Mouse (Mus musculus): ENCODE data around the gene Xrcc1. TPM values are rescaled to one million over a fixed set of nuclear protein-coding genes. Genes with fewer than 3 reads are reported as not detected.

Gene Xrcc1
- polyA plus RNA-seq, 1 experiment = not detected

DNA sequence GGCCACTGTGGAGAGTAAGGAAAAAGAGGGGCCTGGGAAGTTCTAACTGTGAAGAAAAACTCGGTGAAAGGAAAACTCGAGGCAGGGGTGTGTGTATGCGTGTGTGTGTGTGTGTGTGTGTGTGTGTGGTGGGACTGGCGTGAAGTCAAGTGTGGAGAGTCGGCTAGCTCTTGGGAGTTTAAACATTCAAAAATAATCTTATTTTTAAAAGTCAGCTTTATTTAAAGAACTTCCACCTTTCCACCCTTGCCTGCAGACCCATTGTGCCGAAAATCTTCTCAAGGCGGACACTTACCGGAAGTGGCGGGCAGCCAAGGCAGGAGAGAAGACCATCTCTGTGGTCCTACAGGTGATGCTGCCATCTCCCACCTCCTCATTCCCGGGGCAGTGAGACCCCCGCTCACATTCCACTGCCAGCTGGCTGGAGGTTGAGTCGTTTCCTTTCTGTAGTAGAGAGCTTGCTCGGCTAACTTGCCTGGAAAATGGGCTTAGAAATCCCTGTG, 1.5 kb downstream of the Xrcc1 start:
- Histone ChIP-seq H3K4me1 (ENCODE audit: control insufficient read depth, insufficient read depth, low read length) (peaks cover 13% of the 10 kb centered on the region), H3K4me3 (ENCODE audit: insufficient read depth, low read depth, low read length) (peak overlapping the region; percentile 95), H3K27ac (ENCODE audit: insufficient read depth, low read depth, low read length) (no peak overlapping the region)
- WGBS = 11% methylated on average over 13 of the region's 13 CpGs
- no peak for TF ChIP-seq POLR2A (IDR thresholded peaks at IDR 0.05; ENCODE audit: insufficient read depth, low read depth, low read length)
- no peak for TF ChIP-seq CTCF (IDR thresholded peaks at IDR 0.05; ENCODE audit: insufficient read depth, low read depth, low read length)

DNA sequence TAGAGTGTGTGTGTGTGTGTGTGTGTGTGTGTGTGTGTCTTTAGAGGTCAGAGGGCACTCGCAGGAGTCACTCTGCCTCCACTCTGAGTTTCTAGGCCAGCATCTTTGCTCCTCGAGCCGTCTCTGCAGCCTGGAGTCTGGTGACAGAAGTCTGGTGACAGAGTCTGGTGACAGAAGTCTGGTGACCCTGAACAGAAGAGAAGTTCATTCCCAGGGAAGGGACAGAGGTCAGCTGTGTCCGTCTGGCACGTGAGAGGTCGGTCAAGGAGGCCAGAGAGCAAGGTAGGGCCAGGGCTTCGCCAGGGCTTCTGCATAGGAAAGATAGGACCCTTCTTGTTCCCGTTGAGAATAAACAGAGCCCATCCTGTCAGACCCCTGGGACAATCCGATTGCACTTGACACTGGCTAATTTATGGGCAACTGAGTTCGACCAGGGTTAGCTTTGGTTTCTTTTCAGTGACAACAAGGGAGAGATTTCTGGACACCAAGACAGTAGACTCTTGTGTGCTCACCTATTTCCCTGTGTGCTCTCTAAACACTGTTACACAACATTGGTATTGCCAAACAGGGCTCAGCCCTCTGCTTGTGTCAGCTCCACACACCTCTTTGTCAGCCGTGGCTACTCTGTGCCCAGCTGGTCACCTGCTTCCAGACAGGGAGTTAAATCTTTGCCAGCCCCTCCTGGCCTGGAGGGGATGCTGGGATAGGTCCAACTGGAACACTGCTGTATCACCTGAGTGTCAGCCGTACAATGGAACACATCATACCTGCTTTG, 6.1 kb downstream of the Xrcc1 start:
- Histone ChIP-seq H3K4me1 (ENCODE audit: control insufficient read depth, insufficient read depth, low read length) (peaks cover 7% of the 10 kb centered on the region), H3K27ac (ENCODE audit: insufficient read depth, low read depth, low read length) (no peak overlapping the region), H3K4me3 (ENCODE audit: insufficient read depth, low read depth, low read length) (no peak overlapping the region)
- 86% methylated on average over 12 of the region's 12 CpGs for WGBS
- TF ChIP-seq POLR2A (IDR thresholded peaks at IDR 0.05; ENCODE audit: insufficient read depth, low read depth, low read length) = no peak
- no peak for TF ChIP-seq CTCF (IDR thresholded peaks at IDR 0.05; ENCODE audit: insufficient read depth, low read depth, low read length)

DNA sequence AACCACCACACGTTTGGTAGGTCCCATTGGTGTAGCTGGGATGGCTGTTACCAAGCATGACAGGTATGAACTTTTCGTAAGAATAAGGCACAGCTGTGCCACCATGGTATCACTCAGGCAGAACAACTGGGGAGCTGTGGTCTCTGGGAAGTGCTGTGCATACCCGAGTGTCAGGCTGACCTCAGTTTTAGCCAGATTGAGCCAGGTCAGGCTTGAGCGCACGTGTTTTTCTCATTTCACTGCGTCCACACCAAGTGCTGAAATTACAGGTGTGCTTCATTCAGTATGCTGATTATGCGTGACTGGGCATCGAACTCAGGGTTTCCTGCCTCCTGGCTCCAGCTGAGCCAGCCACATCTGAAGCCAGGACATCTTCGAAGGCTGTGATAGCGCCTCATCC, 9.7 kb downstream of the Xrcc1 start:
- Histone ChIP-seq H3K4me3 (ENCODE audit: insufficient read depth, low read depth, low read length) (no peak overlapping the region), H3K4me1 (ENCODE audit: control insufficient read depth, insufficient read depth, low read length) (0 out of 2 replicates have a peak, but pooled peaks cover 3% of the 10 kb centered on the region), H3K27ac (ENCODE audit: insufficient read depth, low read depth, low read length) (no peak overlapping the region)
- 93% methylated on average over 10 of the region's 10 CpGs for WGBS
- no peak for TF ChIP-seq CTCF (IDR thresholded peaks at IDR 0.05; ENCODE audit: insufficient read depth, low read depth, low read length)
- TF ChIP-seq POLR2A (IDR thresholded peaks at IDR 0.05; ENCODE audit: insufficient read depth, low read depth, low read length) = no peak

DNA sequence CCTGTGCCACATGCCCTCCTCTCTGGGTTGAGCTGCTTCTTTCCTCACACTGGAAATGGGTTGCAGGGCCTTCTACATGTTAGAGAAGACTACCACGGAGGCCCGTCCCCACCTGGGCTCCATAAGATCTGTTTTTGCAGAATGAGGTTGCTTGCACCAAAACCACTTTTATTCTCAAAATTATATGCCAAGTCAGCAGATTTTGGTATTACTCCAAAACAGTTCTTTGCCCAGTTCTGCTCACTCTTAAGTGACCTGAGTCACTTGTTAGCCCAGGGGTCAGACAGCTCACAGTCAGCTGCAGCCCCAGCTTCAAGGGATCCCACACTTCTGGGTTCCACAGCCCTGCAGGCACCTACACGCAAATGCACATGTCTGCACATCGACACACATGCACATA, 15.4 kb downstream of the Xrcc1 start:
- Histone ChIP-seq H3K4me1 (ENCODE audit: control insufficient read depth, insufficient read depth, low read length) (no peaks in the 10 kb centered on the region), H3K4me3 (ENCODE audit: insufficient read depth, low read depth, low read length) (no peak overlapping the region), H3K27ac (ENCODE audit: insufficient read depth, low read depth, low read length) (no peak overlapping the region)
- WGBS = 93% methylated on average over 4 of the region's 4 CpGs
- TF ChIP-seq CTCF (IDR thresholded peaks at IDR 0.05; ENCODE audit: insufficient read depth, low read depth, low read length) (no peak), POLR2A (IDR thresholded peaks at IDR 0.05; ENCODE audit: insufficient read depth, low read depth, low read length) (no peak)

DNA sequence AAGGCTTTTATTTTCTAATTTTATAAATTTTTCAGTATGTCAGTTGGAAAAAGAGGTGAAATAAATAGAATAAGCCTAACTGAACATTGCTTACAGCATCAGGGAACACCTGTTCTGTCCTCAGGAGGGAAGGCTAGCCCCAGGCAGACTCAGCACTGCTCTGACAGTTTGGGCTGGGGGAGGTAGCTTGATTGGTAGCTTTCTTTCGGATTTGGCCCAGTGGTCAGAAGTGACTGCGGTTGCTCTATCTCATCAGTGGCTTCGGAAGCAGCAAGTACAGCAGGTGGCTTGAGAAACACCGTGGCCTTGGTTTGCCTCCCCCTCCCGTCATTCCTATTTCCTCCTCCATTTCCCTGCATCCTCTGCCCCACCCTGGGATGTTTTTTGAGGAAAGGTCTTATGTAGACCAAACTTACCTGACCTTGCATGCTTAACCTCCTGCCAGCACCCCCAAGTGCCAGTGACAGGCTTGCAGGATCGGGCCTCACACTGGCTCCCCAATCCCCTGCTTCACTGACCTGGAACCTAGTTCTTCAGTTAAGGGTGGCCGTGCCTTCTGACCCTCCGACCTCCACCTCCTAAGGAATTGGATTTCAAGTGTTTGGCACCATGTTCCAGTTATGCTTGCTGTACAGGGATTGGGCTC, 17.2 kb downstream of the Xrcc1 start:
- Histone ChIP-seq H3K27ac (ENCODE audit: insufficient read depth, low read depth, low read length) (no peak overlapping the region), H3K4me1 (ENCODE audit: control insufficient read depth, insufficient read depth, low read length) (no peaks in the 10 kb centered on the region), H3K4me3 (ENCODE audit: insufficient read depth, low read depth, low read length) (no peak overlapping the region)
- WGBS = 96% methylated on average over 8 of the region's 8 CpGs
- TF ChIP-seq POLR2A (IDR thresholded peaks at IDR 0.05; ENCODE audit: insufficient read depth, low read depth, low read length) (no peak), CTCF (IDR thresholded peaks at IDR 0.05; ENCODE audit: insufficient read depth, low read depth, low read length) (no peak)

DNA sequence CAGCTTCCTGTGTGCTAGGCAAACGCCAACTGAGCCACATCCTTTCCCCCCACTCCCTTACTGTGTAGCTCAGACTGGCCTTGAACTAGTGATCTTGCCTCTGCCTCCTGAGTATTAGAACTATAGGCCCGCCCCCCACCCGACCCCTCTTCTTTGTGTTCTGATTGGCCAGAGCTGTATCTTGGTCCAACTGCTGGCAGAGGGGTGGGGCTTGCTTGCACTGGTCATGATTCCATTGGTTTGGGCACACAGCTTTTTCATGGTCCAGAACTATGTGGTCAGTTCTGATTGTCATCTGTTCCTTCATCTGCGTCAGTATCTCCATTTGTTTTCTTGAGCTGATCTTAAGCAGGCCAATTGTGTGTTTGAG, 17.7 kb downstream of the Xrcc1 start:
- no peak overlapping the region for H3K27ac ChIP-seq (ENCODE audit: insufficient read depth, low read depth, low read length)
- 88% methylated on average over 4 of the region's 4 CpGs for WGBS
- TF ChIP-seq POLR2A (IDR thresholded peaks at IDR 0.05; ENCODE audit: insufficient read depth, low read depth, low read length) (no peak), CTCF (IDR thresholded peaks at IDR 0.05; ENCODE audit: insufficient read depth, low read depth, low read length) (no peak)
- H3K4me3 ChIP-seq (ENCODE audit: insufficient read depth, low read depth, low read length) = no peak overlapping the region
- no peaks in the 10 kb centered on the region for H3K4me1 ChIP-seq (ENCODE audit: control insufficient read depth, insufficient read depth, low read length)

DNA sequence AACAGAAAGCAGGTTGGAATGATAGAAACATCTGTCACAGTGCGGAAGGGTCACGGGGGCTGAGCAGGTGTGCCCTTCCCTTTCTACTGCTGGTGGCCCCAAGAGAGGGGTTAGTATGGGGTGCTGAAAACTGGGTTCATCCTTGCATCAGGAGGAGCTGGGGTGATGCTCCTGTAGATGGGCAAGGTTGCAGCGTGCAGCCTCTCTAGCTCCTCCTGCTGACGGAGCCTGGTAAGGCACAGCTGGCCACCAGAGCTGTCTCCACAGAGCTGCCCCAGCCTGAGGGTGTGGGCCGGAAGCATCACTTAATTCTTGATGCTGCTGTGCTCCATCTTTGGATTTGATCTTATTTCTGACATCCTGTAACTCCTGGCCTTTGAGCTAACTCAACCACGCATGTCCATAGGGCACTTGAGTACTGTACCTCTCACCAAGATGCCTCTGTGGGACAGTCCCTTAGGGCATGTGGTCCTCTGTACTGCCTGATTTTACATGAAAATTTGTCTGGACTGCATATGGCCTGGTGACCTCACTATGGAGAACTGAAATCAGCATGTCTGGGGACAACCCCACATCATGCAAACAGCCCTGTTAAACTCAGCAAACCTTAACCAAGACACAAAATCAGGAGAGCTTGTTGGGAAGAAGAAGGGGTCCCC, 18.6 kb downstream of the Xrcc1 start:
- Histone ChIP-seq H3K27ac (ENCODE audit: insufficient read depth, low read depth, low read length) (no peak overlapping the region), H3K4me1 (ENCODE audit: control insufficient read depth, insufficient read depth, low read length) (no peaks in the 10 kb centered on the region), H3K4me3 (ENCODE audit: insufficient read depth, low read depth, low read length) (no peak overlapping the region)
- WGBS = 69% methylated on average over 6 of the region's 6 CpGs
- TF ChIP-seq CTCF (IDR thresholded peaks at IDR 0.05; ENCODE audit: insufficient read depth, low read depth, low read length) = peak; percentile 86
- TF ChIP-seq POLR2A (IDR thresholded peaks at IDR 0.05; ENCODE audit: insufficient read depth, low read depth, low read length) = no peak

DNA sequence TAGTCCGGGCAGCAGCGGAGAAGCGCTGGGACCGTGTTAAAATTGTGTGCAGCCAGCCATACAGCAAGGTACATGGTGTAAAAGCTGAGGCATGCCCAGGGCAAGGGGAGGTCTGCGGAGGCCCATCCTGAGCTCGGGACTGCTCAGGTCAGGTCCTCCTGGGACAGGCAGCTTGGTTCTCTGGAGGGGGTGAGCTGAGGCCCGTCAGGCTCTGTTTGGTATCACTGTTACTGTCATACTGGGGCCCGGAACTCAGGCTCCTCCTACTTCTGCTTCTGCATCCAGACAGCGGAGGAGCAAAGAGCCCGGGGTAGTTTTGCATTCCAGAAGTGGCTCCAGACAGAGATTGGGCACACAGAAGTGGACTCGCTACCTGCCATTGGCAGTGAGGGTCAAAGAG, 19.5 kb downstream of the Xrcc1 start:
- TF ChIP-seq CTCF (IDR thresholded peaks at IDR 0.05; ENCODE audit: insufficient read depth, low read depth, low read length) (no peak), POLR2A (IDR thresholded peaks at IDR 0.05; ENCODE audit: insufficient read depth, low read depth, low read length) (no peak)
- Histone ChIP-seq H3K4me1 (ENCODE audit: control insufficient read depth, insufficient read depth, low read length) (no peaks in the 10 kb centered on the region), H3K27ac (ENCODE audit: insufficient read depth, low read depth, low read length) (no peak overlapping the region), H3K4me3 (ENCODE audit: insufficient read depth, low read depth, low read length) (no peak overlapping the region)
- whole genome bisulfite sequencing = 93% methylated on average over 11 of the region's 11 CpGs

DNA sequence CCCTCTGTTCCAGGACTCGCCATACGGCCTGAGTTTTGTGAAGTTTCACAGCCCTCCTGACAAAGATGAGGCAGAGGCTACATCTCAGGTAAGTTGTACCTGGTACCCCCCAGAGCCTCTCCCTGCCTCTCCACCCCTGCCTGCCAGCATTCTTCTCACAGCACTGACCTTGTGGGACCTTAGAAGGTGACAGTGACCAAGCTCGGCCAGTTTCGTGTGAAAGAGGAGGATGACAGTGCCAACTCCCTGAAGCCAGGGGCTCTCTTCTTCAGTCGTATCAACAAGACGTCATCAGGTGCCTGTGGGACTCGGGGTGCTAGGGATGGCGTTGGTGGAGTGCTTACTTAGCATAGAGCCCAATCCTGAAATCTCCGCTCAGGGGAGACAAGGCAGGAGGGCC, 20.1 kb downstream of the Xrcc1 start:
- H3K27ac ChIP-seq (ENCODE audit: insufficient read depth, low read depth, low read length) = no peak overlapping the region
- no peak for TF ChIP-seq POLR2A (IDR thresholded peaks at IDR 0.05; ENCODE audit: insufficient read depth, low read depth, low read length)
- TF ChIP-seq CTCF (IDR thresholded peaks at IDR 0.05; ENCODE audit: insufficient read depth, low read depth, low read length) = no peak
- no peaks in the 10 kb centered on the region for H3K4me1 ChIP-seq (ENCODE audit: control insufficient read depth, insufficient read depth, low read length)
- H3K4me3 ChIP-seq (ENCODE audit: insufficient read depth, low read depth, low read length) = no peak overlapping the region
- 97% methylated on average over 9 of the region's 9 CpGs for WGBS

All from olfactory bulb, adult 2 months (tissue).